ENCODE assay signal across 9 mouse cellular contexts in the genomic region with DNA sequence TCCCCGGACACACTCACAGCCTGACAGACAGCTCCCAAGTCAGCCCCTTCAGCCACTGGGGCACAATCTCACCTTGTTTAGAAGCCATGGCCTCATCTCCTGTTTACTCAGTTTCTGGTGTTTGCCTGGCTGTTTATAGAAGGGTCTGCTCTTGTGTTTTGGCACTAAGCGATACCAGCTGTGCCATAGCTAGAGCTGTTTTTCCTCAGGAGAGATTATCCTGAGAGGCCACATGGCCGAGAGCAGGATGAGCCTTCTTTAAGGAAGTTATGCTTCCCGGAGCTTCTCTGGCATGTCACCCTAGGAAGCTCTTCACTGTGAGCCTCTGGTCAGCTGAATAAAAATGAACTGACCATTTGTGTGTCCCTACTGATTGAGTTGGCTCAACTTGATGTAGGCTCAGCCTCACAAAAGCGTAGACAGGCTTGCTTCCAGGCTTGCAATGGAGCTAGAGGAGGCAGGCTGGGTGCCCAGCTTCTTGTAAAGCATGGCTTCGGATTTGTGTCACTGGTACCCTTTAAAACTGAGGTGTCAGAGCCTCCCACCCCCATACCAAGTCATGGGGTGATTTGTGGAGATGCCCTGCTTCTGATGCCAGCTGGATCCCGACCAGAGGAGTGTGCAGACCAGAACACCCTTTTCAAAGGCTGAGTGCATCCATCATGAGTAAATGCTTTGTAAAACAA. TPM values are rescaled to one million over a fixed set of nuclear protein-coding genes. Genes with fewer than 3 reads are reported as not detected.
DNase-seq lines count a peak whose midpoint lies in the region; ATAC-seq and TF ChIP-seq lines count a peak whose summit lies in the region.
"Had no signal": no experiment of that assay in that cellular context is flagged by ENCODE, and none has a peak within 500 bp of the region (broad histone marks: within the 10 kb centered on the region; RNA-seq: fewer than 3 reads in every experiment).

No protein-coding gene starts in this region.

- H3K27ac ChIP-seq in forebrain, postnatal 0 days (ENCODE audit: low read depth, low read length), result peak overlapping the region; percentile 30
- H3K27ac ChIP-seq in forebrain, embryonic 13.5 days, result no peak overlapping the region
- no peak overlapping the region for H3K27ac ChIP-seq in midbrain, postnatal 0 days (ENCODE audit: low read depth, low read length)
- no peak overlapping the region for H3K27ac ChIP-seq in midbrain, embryonic 10.5 days (replicated peaks)
- peak overlapping the region; percentile 84 for H3K27ac ChIP-seq in layer of hippocampus, adult 2 months
- H3K27ac ChIP-seq in stomach, postnatal 0 days (replicated peaks), result peak overlapping the region; percentile 35; the same call in 1 of the 2 replicates
- H3K27ac ChIP-seq: heart, embryonic 15.5 days had no signal

- WGBS in forebrain, postnatal 0 days, result 55% methylated on average over 7 of the region's 7 CpGs
- 86% methylated on average over 7 of the region's 7 CpGs for WGBS in forebrain, embryonic 13.5 days
- 70% methylated on average over 7 of the region's 7 CpGs for WGBS in midbrain, postnatal 0 days
- WGBS in midbrain, embryonic 10.5 days, result 81% methylated on average over 7 of the region's 7 CpGs
- 45% methylated on average over 7 of the region's 7 CpGs for WGBS in stomach, postnatal 0 days

- no peaks in the 10 kb centered on the region for H3K27me3 ChIP-seq in forebrain, postnatal 0 days (ENCODE audit: insufficient read depth, low read length)
- H3K27me3 ChIP-seq in forebrain, embryonic 13.5 days, result no peaks in the 10 kb centered on the region
- no peaks in the 10 kb centered on the region for H3K27me3 ChIP-seq in midbrain, postnatal 0 days (ENCODE audit: insufficient read depth, low read length)
- H3K27me3 ChIP-seq in midbrain, embryonic 10.5 days (ENCODE audit: low read depth, poor library complexity, severe bottlenecking), result no peaks in the 10 kb centered on the region
- no peaks in the 10 kb centered on the region for H3K27me3 ChIP-seq in stomach, postnatal 0 days (ENCODE audit: control insufficient read depth, insufficient read depth, low read length)
- H3K27me3 ChIP-seq: heart, embryonic 15.5 days had no signal

- TF ChIP-seq EP300 in stomach, postnatal 0 days (optimal IDR thresholded peaks at IDR 0.05), result no peak

- H3K9me3 ChIP-seq in forebrain, postnatal 0 days (ENCODE audit: low read length), result no peaks in the 10 kb centered on the region
- no peaks in the 10 kb centered on the region for H3K9me3 ChIP-seq in forebrain, embryonic 13.5 days (replicated peaks)
- H3K9me3 ChIP-seq in midbrain, postnatal 0 days (ENCODE audit: low read length), result no peaks in the 10 kb centered on the region
- no peaks in the 10 kb centered on the region for H3K9me3 ChIP-seq in midbrain, embryonic 10.5 days (replicated peaks)
- H3K9me3 ChIP-seq in stomach, postnatal 0 days (ENCODE audit: control insufficient read depth, low read length), result no peaks in the 10 kb centered on the region
- H3K9me3 ChIP-seq: heart, embryonic 15.5 days had no signal

- no peak for TF ChIP-seq CTCF in forebrain, postnatal 0 days (IDR thresholded peaks at IDR 0.05; ENCODE audit: low read depth)
- no peak for TF ChIP-seq CTCF in midbrain, postnatal 0 days (IDR thresholded peaks at IDR 0.05)
- TF ChIP-seq CTCF in layer of hippocampus, adult 2 months (conservative IDR thresholded peaks at IDR 0.05), result no peak
- no peak for TF ChIP-seq CTCF in stomach, postnatal 0 days (IDR thresholded peaks at IDR 0.05; ENCODE audit: low read depth)

- DNase-seq in forebrain, postnatal 0 days, result peak; percentile 56
- peak; percentile 81 for DNase-seq in midbrain, postnatal 0 days (ENCODE audit: low spot score)
- DNase-seq in midbrain, embryonic 10.5 days (ENCODE audit: low spot score), result no peak
- peak; percentile 43 to 52 for DNase-seq in layer of hippocampus, adult 2 months (ENCODE audit: low spot score in 2 of 2)
- DNase-seq in stomach, postnatal 0 days (ENCODE audit: low spot score), result no peak
- no peak for DNase-seq in heart, postnatal 4 days
- DNase-seq in thymus, postnatal 0 days (ENCODE audit: low spot score), result no peak

- no peaks in the 10 kb centered on the region; the same call in 1 of the 2 replicates for H3K36me3 ChIP-seq in forebrain, postnatal 0 days (ENCODE audit: insufficient read depth)
- H3K36me3 ChIP-seq in forebrain, embryonic 13.5 days (ENCODE audit: poor library complexity, severe bottlenecking), result no peaks in the 10 kb centered on the region
- no peaks in the 10 kb centered on the region for H3K36me3 ChIP-seq in midbrain, postnatal 0 days (ENCODE audit: insufficient read depth, low read length)
- H3K36me3 ChIP-seq in midbrain, embryonic 10.5 days, result no peaks in the 10 kb centered on the region
- H3K36me3 ChIP-seq in stomach, postnatal 0 days (ENCODE audit: control insufficient read depth, insufficient read depth, low read length), result no peaks in the 10 kb centered on the region
- H3K36me3 ChIP-seq: heart, embryonic 15.5 days had no signal

- H3K4me2 ChIP-seq in forebrain, postnatal 0 days (ENCODE audit: low read depth), result no peak overlapping the region
- no peak overlapping the region for H3K4me2 ChIP-seq in forebrain, embryonic 13.5 days
- H3K4me2 ChIP-seq in midbrain, postnatal 0 days (ENCODE audit: low read depth, low read length, poor library complexity, severe bottlenecking), result no peak overlapping the region
- no peak overlapping the region for H3K4me2 ChIP-seq in stomach, postnatal 0 days (replicated peaks; ENCODE audit: low read depth)
- H3K4me2 ChIP-seq: heart, embryonic 15.5 days had no signal

- no peak overlapping the region for H3K9ac ChIP-seq in forebrain, postnatal 0 days
- H3K9ac ChIP-seq in forebrain, embryonic 13.5 days, result no peak overlapping the region
- no peak overlapping the region for H3K9ac ChIP-seq in midbrain, postnatal 0 days (replicated peaks; ENCODE audit: low read length, poor library complexity, severe bottlenecking)
- H3K9ac ChIP-seq in stomach, postnatal 0 days (ENCODE audit: low read length), result no peak overlapping the region
- H3K9ac ChIP-seq: heart, embryonic 15.5 days had no signal

- H3K4me3 ChIP-seq in forebrain, postnatal 0 days (ENCODE audit: low read depth, low read length), result no peak overlapping the region
- H3K4me3 ChIP-seq in forebrain, embryonic 13.5 days, result no peak overlapping the region
- no peak overlapping the region for H3K4me3 ChIP-seq in midbrain, postnatal 0 days (ENCODE audit: low read depth, low read length)
- H3K4me3 ChIP-seq in midbrain, embryonic 10.5 days, result no peak overlapping the region
- no peak overlapping the region; the same call in 1 of the 2 replicates for H3K4me3 ChIP-seq in layer of hippocampus, adult 2 months
- no peak overlapping the region for H3K4me3 ChIP-seq in stomach, postnatal 0 days (ENCODE audit: low read depth, low read length)
- H3K4me3 ChIP-seq: heart, embryonic 15.5 days had no signal

- H3K4me1 ChIP-seq in forebrain, postnatal 0 days (ENCODE audit: insufficient read depth), result no peaks in the 10 kb centered on the region
- H3K4me1 ChIP-seq in forebrain, embryonic 13.5 days, result no peaks in the 10 kb centered on the region
- H3K4me1 ChIP-seq in midbrain, postnatal 0 days (ENCODE audit: insufficient read depth, low read length), result no peaks in the 10 kb centered on the region
- H3K4me1 ChIP-seq in midbrain, embryonic 10.5 days, result peaks cover 15% of the 10 kb centered on the region
- no peaks in the 10 kb centered on the region for H3K4me1 ChIP-seq in stomach, postnatal 0 days (replicated peaks; ENCODE audit: control insufficient read depth, insufficient read depth)
- H3K4me1 ChIP-seq: heart, embryonic 15.5 days had no signal

- ATAC-seq in forebrain, postnatal 0 days, result peak; percentile 77
- no peak for ATAC-seq in forebrain, embryonic 13.5 days
- peak; percentile 49 for ATAC-seq in midbrain, postnatal 0 days (ENCODE audit: low FRiP score)
- ATAC-seq in stomach, postnatal 0 days (ENCODE audit: low FRiP score, low TSS enrichment), result peak; percentile 29; the same call in 1 of the 2 replicates

RNA-seq across cellular contexts. Expression of a gene that starts 42.1 kb away (rescaled TPM):
- total RNA-seq in forebrain, postnatal 0 days (2014; rRNA removed), result 61.4 and 62.0 TPM in 2 replicates
- 36.7 and 59.4 TPM in 2 replicates for polyA plus RNA-seq in forebrain, postnatal 0 days (2015; fragmentation: Nextera tagmentation; extraction: Ambion mirVana)
- polyA plus RNA-seq in forebrain, embryonic 13.5 days (2015; fragmentation: Nextera tagmentation; extraction: Ambion mirVana), result 37.8 and 40.4 TPM in 2 replicates
- 51.4 and 62.6 TPM in 2 replicates for total RNA-seq in midbrain, postnatal 0 days (2014; rRNA removed)
- 58.7 and 78.0 TPM in 2 replicates for polyA plus RNA-seq in midbrain, postnatal 0 days (2015; fragmentation: Nextera tagmentation; extraction: Ambion mirVana)
- polyA plus RNA-seq in midbrain, embryonic 10.5 days (2016; fragmentation: Nextera tagmentation; extraction: Ambion mirVana), result 5.2 and 10.2 TPM in 2 replicates
- 100 to 1,000 TPM; 278 to 293 TPM for total RNA-seq in layer of hippocampus, adult 2 months (2021)
- polyA plus RNA-seq in stomach, postnatal 0 days (2015; fragmentation: Nextera tagmentation; extraction: Ambion mirVana), result 2.4 and 2.8 TPM in 2 replicates
- total RNA-seq in heart, postnatal 4 days (2021), result 1 to 10 TPM in 1 of 2 experiments, under 1 TPM in 1; 0.79 to 2.0 TPM
- polyA plus RNA-seq in thymus, postnatal 0 days (2015; fragmentation: Nextera tagmentation; extraction: Ambion mirVana), result 2.7 and 3.2 TPM in 2 replicates

Comparison
In these comparisons a context has a peak if more than half of its experiments do, and no peak if none do; other contexts are left out.
1. DNase-seq: peak in forebrain, postnatal 0 days (single experiment), midbrain, postnatal 0 days (single experiment) and layer of hippocampus, adult 2 months (2 of 2); none in midbrain, embryonic 10.5 days (single experiment), stomach, postnatal 0 days (single experiment), heart, postnatal 4 days (single experiment) and thymus, postnatal 0 days (single experiment).
2. H3K27ac ChIP-seq: peak in forebrain, postnatal 0 days (single experiment), layer of hippocampus, adult 2 months (single experiment) and stomach, postnatal 0 days (single experiment); none in forebrain, embryonic 13.5 days (single experiment), midbrain, postnatal 0 days (single experiment) and midbrain, embryonic 10.5 days (single experiment).